Mouse (Mus musculus) kidney, adult 2 months (tissue): ENCODE data around the gene Dnpep. TPM values are rescaled to one million over a fixed set of nuclear protein-coding genes. Genes with fewer than 3 reads are reported as not detected.

ENCODE experiments used
- DNase-seq: peaks from one replicate; pipeline ENCODE4 v3.0.0; 2021
- H3K27ac ChIP-seq: fragments of 200-500 bp; 2 replicates; pipeline ENCODE4 v1.5.1; 2012; ENCODE audit warnings: low read depth, low read length, control low read depth, inconsistent platforms; ENCODE audit not compliant: insufficient read depth
- H3K27me3 ChIP-seq: fragments of 200-500 bp; replicated peaks from 2 replicates; pipeline ENCODE4 v1.6.1; 2012; ENCODE audit warnings: mild to moderate bottlenecking, moderate library complexity, low read length, inconsistent platforms; ENCODE audit not compliant: control insufficient read depth, insufficient read depth
- H3K36me3 ChIP-seq: fragments of 200-500 bp; 2 replicates; pipeline ENCODE4 v1.6.1; 2012; ENCODE audit warnings: mild to moderate bottlenecking, moderate library complexity, low read length, inconsistent platforms; ENCODE audit not compliant: control insufficient read depth, insufficient read depth
- H3K4me1 ChIP-seq: fragments of 200-500 bp; 2 replicates; pipeline ENCODE4 v1.6.1; 2011; ENCODE audit warnings: low read length; ENCODE audit not compliant: control insufficient read depth, insufficient read depth
- H3K4me3 ChIP-seq: fragments of 200-500 bp; 2 replicates; pipeline ENCODE4 v1.5.1; 2011; ENCODE audit warnings: mild to moderate bottlenecking, low read depth, low read length, control low read depth; ENCODE audit not compliant: insufficient read depth
- CTCF ChIP-seq: fragments of 200-500 bp; conservative IDR thresholded peaks from 2 replicates; pipeline ENCODE4 v1.5.1; 2011; ENCODE audit warnings: low read depth, mild to moderate bottlenecking, control low read depth, low read length, moderate library complexity, mixed read lengths; ENCODE audit not compliant: insufficient read depth, insufficient read length
- POLR2A ChIP-seq: fragments of 200-500 bp; IDR thresholded peaks from one replicate; pipeline ENCODE4 v1.6.1; 2011; ENCODE audit warnings: low read depth, low read length, control low read depth
- WGBS: fragments of 180-500 bp; shearing (Covaris S2); methylation state at CpG from one replicate; pipeline ENCODE4 v1.1.7; 2018; 5-methylcytosine and 5-hydroxymethylcytosine counted together
- polyA plus RNA-seq: library from polyadenylated mRNA; depleted of rRNA; stranded (reverse); fragments of >200 nt; gene quantifications from 2 replicates; pipeline ENCODE4 v1.2.3, GENCODE M21; 2012

Dnpep gene
- polyA plus RNA-seq, 1 experiment = 117 TPM

GRCm38 (mm10) chr1:75311694-75312093, 6.1 kb downstream of the Dnpep start:
- no peaks in the 10 kb centered on the region for H3K36me3 ChIP-seq
- TF ChIP-seq CTCF (no peak), POLR2A (no peak)
- no peaks in the 10 kb centered on the region for H3K4me1 ChIP-seq
- no peak overlapping the region for H3K27ac ChIP-seq
- no peak overlapping the region for H3K4me3 ChIP-seq
- 90% methylated on average over 6 of the region's 6 CpGs for WGBS
- H3K27me3 ChIP-seq = no peaks in the 10 kb centered on the region
- DNase-seq = no peak

GRCm38 (mm10) chr1:75304662-75305061, 13.1 kb downstream of the Dnpep start:
- no peak for TF ChIP-seq CTCF
- no peak for TF ChIP-seq POLR2A
- Histone ChIP-seq H3K36me3 (no peaks in the 10 kb centered on the region), H3K27ac (no peak overlapping the region), H3K27me3 (no peaks in the 10 kb centered on the region), H3K4me1 (no peaks in the 10 kb centered on the region), H3K4me3 (no peak overlapping the region)
- DNase-seq = no peak
- 84% methylated on average over 2 of the region's 2 CpGs for WGBS

- no peak for DNase-seq
- H3K27me3 ChIP-seq = no peaks in the 10 kb centered on the region
- WGBS = 80% methylated on average over 5 of the region's 5 CpGs
- no peaks in the 10 kb centered on the region for H3K4me1 ChIP-seq
- H3K36me3 ChIP-seq = no peaks in the 10 kb centered on the region
- no peak overlapping the region for H3K27ac ChIP-seq
- TF ChIP-seq POLR2A = no peak
- TF ChIP-seq CTCF = no peak
- H3K4me3 ChIP-seq = no peak overlapping the region
These were observed 23.5 kb downstream of the Dnpep start for GRCm38 (mm10) chr1:75294294-75294693.

GRCm38 (mm10) chr1:75293331-75293701, 24.5 kb downstream of the Dnpep start:
- 71% methylated on average over 5 of the region's 5 CpGs for WGBS
- DNase-seq = no peak
- H3K27ac ChIP-seq = peak overlapping the region; percentile 8; the same call in 1 of the 2 replicates

GRCm38 (mm10) chr1:75292476-75293330, 25.1 kb downstream of the Dnpep start:
- Histone ChIP-seq H3K4me1 (no peaks in the 10 kb centered on the region), H3K4me3 (no peak overlapping the region), H3K27me3 (no peaks in the 10 kb centered on the region), H3K27ac (peak overlapping the region; percentile 8; the same call in 1 of the 2 replicates), H3K36me3 (no peaks in the 10 kb centered on the region)
- WGBS = 36% methylated on average over 12 of the region's 12 CpGs
- TF ChIP-seq CTCF = no peak
- TF ChIP-seq POLR2A = no peak
- peak; percentile 6 for DNase-seq

More at GRCm38 (mm10) chr1:75293331-75293701, 24.5 kb downstream of the Dnpep start:
- H3K36me3 ChIP-seq = no peaks in the 10 kb centered on the region
- no peaks in the 10 kb centered on the region for H3K4me1 ChIP-seq
- H3K27me3 ChIP-seq = no peaks in the 10 kb centered on the region
- no peak overlapping the region for H3K4me3 ChIP-seq
- no peak for TF ChIP-seq CTCF
- no peak for TF ChIP-seq POLR2A

GRCm38 (mm10) chr1:75291321-75291720, 26.5 kb downstream of the Dnpep start:
- Histone ChIP-seq H3K27ac (no peak overlapping the region), H3K4me1 (no peaks in the 10 kb centered on the region), H3K36me3 (no peaks in the 10 kb centered on the region), H3K4me3 (no peak overlapping the region), H3K27me3 (no peaks in the 10 kb centered on the region)
- no peak for DNase-seq
- no peak for TF ChIP-seq POLR2A
- no peak for TF ChIP-seq CTCF
- 81% methylated on average over 8 of the region's 8 CpGs for WGBS

GRCm38 (mm10) chr1:75290582-75290981, 27.2 kb downstream of the Dnpep start:
- DNase-seq = peak; percentile 32
- TF ChIP-seq POLR2A = no peak
- Histone ChIP-seq H3K4me1 (no peaks in the 10 kb centered on the region), H3K27ac (no peak overlapping the region), H3K4me3 (no peak overlapping the region), H3K36me3 (no peaks in the 10 kb centered on the region), H3K27me3 (no peaks in the 10 kb centered on the region)
